Mouse (Mus musculus) testis, adult 2 months (tissue): ENCODE results near the gene Sh2b3. TPM values are rescaled to one million over a fixed set of nuclear protein-coding genes. Genes with fewer than 3 reads are reported as not detected.

ENCODE experiments used
- H3K27ac ChIP-seq: fragments of 200-500 bp; 2 replicates; pipeline ENCODE4 v1.5.1; 2012; ENCODE audit warnings: low read depth, low read length; ENCODE audit not compliant: control insufficient read depth, insufficient read depth
- H3K27me3 ChIP-seq: fragments of 200-500 bp; 2 replicates; pipeline ENCODE4 v1.6.1; 2012; ENCODE audit warnings: mild to moderate bottlenecking, low read length, moderate library complexity; ENCODE audit not compliant: control insufficient read depth, insufficient read depth
- H3K36me3 ChIP-seq: fragments of 200-500 bp; 2 replicates; pipeline ENCODE4 v1.6.1; 2012; ENCODE audit warnings: mild to moderate bottlenecking, low read length; ENCODE audit not compliant: control insufficient read depth, insufficient read depth
- H3K4me1 ChIP-seq: fragments of 200-500 bp; 2 replicates; pipeline ENCODE4 v1.6.1; 2012; ENCODE audit warnings: low read length; ENCODE audit not compliant: control insufficient read depth, insufficient read depth
- H3K4me3 ChIP-seq: fragments of 200-500 bp; 2 replicates; pipeline ENCODE4 v1.5.1; 2012; ENCODE audit warnings: low read depth, mild to moderate bottlenecking, low read length, moderate library complexity, mixed read lengths; ENCODE audit not compliant: control insufficient read depth
- CTCF ChIP-seq: fragments of 200-500 bp; IDR thresholded peaks from 2 replicates; pipeline ENCODE4 v1.5.1; 2012; ENCODE audit warnings: low read depth, mild to moderate bottlenecking, inconsistent platforms, low read length, moderate library complexity; ENCODE audit not compliant: control insufficient read depth, insufficient read depth, insufficient replicate concordance
- POLR2A ChIP-seq: fragments of 200-500 bp; IDR thresholded peaks from 2 replicates; pipeline ENCODE4 v1.6.1; 2012; ENCODE audit warnings: low read depth, mild to moderate bottlenecking, inconsistent platforms, low read length, moderate library complexity; ENCODE audit not compliant: control insufficient read depth
- polyA plus RNA-seq: library from polyadenylated mRNA; depleted of rRNA; stranded (reverse); fragments of >200 nt; gene quantifications from 2 replicates; pipeline ENCODE4 v1.2.3, GENCODE M21; 2012

Gene Sh2b3
- polyA plus RNA-seq, 1 experiment, result 95.0 TPM

DNA sequence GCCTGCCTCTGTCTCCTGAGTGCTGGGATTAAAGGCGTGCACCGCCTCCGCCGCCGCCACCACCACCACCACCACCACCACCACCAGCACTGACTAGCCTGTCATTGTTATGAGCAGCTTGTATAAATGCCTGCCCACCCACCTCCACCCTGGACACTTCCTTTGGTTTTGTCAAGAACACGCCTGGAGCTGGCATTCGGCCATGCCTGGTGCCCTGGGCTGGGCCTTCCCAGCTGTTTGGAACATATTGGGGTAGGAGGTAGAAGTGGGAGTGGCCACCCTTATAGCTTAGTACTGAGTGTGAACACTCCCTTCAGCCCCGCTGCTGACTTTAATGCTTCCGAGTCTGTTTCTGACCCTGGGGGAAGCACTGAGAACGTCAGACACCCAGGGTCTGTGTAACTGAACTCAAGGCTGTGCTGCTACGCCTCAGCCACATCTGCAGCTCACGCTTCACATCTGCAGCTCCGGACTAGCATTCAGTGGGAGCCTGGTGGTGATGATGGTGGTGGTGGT, 34.1 kb upstream of the Sh2b3 start:
- TF ChIP-seq CTCF (no peak), POLR2A (no peak)
- Histone ChIP-seq H3K36me3 (no peaks in the 10 kb centered on the region), H3K4me3 (no peak overlapping the region), H3K27me3 (no peaks in the 10 kb centered on the region), H3K4me1 (no peaks in the 10 kb centered on the region), H3K27ac (no peak overlapping the region)

DNA sequence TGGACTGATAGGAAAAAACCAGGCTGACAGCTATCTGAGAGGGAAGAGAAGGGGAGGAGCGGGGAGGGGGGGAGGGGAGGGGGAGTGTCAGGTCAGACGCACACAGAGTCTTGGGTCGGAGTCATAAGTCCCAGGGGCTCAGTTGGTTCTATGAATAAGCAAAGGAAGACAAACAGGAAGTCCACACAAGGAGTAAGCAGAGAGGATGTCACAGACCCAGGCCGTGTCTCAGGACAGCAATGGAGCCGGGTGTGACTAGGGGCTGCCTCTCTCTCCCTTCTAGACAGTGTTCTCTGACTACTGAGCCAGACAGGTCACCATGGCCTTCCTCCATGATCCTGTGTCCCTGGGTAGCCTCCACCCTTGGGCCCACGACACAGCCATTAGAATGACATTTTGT, 33.4 kb upstream of the Sh2b3 start:
- H3K36me3 ChIP-seq, result no peaks in the 10 kb centered on the region
- H3K27me3 ChIP-seq, result no peaks in the 10 kb centered on the region
- H3K27ac ChIP-seq, result no peak overlapping the region
- no peak overlapping the region for H3K4me3 ChIP-seq
- H3K4me1 ChIP-seq, result no peaks in the 10 kb centered on the region
- TF ChIP-seq CTCF (no peak), POLR2A (no peak)

DNA sequence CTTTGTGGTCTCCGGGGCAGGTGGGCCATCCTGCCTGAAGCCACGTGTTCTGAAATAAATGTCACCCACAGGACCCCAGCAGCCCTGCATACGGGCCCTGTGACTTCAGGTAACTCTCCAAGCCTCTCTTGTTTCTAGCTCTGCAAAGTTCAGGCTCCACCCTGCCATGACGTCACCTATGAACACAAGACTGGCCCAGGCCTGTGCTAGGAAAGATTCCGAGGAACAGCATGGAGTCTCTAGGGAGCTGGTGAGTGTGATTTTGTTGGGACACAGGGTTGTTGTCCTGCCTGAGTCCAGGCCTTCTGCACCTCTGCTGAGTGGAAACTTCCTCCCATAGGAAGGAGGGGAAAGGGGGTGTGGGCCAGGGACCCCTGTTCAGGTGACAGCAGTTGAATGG, 30.5 kb upstream of the Sh2b3 start:
- Histone ChIP-seq H3K27ac (no peak overlapping the region), H3K36me3 (no peaks in the 10 kb centered on the region), H3K4me1 (peaks cover 2% of the 10 kb centered on the region), H3K27me3 (no peaks in the 10 kb centered on the region), H3K4me3 (no peak overlapping the region)
- TF ChIP-seq CTCF, result no peak
- no peak for TF ChIP-seq POLR2A

DNA sequence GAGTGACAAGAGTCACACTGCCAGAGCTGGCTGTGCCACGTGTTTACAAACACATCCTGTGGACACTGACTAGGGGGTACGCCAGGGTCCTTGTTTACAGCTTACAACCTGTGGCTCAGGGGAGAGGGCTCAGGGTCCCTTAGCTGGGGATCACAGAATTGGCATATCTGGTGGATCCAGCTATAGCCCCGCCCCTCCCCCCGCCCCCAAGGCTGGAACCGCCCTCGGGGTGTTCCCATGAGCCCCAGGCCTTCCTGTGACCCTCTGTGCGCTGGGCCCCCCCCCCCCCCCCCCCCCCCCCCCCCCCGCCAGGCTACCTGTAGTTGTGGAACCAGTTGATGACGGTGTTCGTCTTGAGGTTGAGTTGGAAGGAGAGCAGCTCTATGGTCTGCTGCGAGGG, 26.9 kb upstream of the Sh2b3 start:
- Histone ChIP-seq H3K4me3 (no peak overlapping the region), H3K4me1 (peaks cover 4% of the 10 kb centered on the region), H3K27me3 (no peaks in the 10 kb centered on the region), H3K36me3 (no peaks in the 10 kb centered on the region), H3K27ac (no peak overlapping the region)
- TF ChIP-seq CTCF, result no peak
- no peak for TF ChIP-seq POLR2A

DNA sequence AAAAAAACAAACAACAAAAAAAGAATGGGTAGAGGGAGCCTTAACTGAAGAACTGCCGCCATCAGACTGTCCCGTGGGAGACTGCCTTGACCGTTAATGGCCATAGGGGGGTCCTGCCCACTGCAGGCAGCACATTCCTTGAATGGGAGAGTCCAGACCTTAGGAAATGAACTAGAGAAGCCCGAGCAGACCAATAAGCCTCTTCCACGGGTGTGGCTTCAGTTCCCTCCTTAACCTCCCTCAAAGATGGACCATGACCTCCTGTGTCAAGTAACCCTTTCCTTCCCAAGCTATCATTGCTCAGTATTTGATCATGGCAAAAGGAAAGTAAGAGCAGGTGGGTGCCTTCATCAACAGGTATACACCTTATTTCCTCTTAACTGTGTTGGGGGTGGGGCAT, 24.5 kb upstream of the Sh2b3 start:
- Histone ChIP-seq H3K36me3 (no peaks in the 10 kb centered on the region), H3K27me3 (no peaks in the 10 kb centered on the region), H3K27ac (no peak overlapping the region), H3K4me3 (no peak overlapping the region), H3K4me1 (peaks cover 7% of the 10 kb centered on the region)
- TF ChIP-seq POLR2A (no peak), CTCF (no peak)

DNA sequence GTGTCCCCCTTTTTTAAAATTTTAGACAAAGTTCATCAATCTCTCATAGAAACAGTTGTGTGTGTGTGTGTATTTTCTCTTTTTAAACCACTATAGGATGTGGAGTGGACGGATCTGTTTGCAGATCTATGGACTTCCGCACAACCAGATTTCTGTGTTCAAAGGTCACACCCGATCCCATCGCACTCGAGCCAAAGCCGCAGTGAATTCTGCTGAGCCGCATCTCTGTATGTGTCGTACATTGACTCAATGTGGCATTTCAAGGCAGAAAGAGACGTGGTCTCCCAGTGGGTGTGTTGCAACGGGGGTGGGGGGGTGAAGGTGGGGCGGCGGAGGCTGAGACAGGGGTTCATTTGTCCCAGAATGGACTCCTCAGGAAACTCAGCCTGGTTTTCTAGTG, 21.0 kb upstream of the Sh2b3 start:
- Histone ChIP-seq H3K4me1 (peaks cover 5% of the 10 kb centered on the region), H3K27ac (no peak overlapping the region), H3K27me3 (no peaks in the 10 kb centered on the region), H3K4me3 (no peak overlapping the region), H3K36me3 (no peaks in the 10 kb centered on the region)
- no peak for TF ChIP-seq POLR2A
- TF ChIP-seq CTCF, result no peak

DNA sequence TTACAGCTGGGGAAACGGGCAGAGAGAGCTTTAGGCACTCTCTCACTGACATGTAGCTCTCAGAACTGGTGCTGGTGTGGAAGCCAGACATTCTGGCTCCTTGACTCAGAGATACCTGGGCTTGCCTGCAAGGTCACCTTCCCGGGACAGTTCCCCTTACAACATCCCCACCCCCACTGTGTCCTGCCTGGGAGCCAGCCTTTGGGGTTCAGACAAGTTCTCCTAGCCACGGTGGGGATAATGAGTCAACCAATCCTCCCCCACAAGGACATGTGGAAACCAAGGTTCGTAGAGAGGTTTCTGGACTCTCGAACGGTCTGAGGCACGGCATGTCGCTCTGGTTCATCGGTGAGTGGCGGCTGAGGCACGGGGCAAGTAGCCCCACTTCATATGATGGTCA, 19.3 kb upstream of the Sh2b3 start:
- no peak overlapping the region for H3K27ac ChIP-seq
- no peaks in the 10 kb centered on the region for H3K36me3 ChIP-seq
- no peak overlapping the region for H3K4me3 ChIP-seq
- peaks cover 5% of the 10 kb centered on the region for H3K4me1 ChIP-seq
- no peak for TF ChIP-seq POLR2A
- TF ChIP-seq CTCF, result no peak
- H3K27me3 ChIP-seq, result no peaks in the 10 kb centered on the region

DNA sequence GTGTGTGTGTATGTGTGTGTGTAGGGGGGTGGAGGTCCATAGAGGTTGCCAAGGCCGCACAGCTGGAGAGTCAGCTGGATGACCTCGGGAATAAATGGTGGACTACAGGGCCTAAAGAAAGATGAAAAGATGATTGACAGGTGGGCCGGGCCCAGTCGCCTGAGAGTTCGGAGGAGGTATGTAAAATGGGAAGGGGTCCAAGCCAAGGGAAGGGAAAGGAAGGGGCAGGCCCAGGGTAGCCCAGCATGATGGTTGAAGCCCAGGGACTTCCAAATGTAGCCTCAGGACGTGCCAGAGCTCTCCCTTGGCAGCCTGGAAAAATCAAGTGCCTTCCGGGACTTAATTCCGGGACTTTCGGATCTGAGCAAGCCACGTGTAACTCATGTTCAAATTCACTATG, 17.3 kb upstream of the Sh2b3 start:
- H3K27ac ChIP-seq, result no peak overlapping the region
- H3K27me3 ChIP-seq, result no peaks in the 10 kb centered on the region
- no peak overlapping the region for H3K4me3 ChIP-seq
- H3K36me3 ChIP-seq, result no peaks in the 10 kb centered on the region
- peaks cover 13% of the 10 kb centered on the region for H3K4me1 ChIP-seq
- no peak for TF ChIP-seq POLR2A
- TF ChIP-seq CTCF, result no peak
